Mouse (Mus musculus): ENCODE data around the gene Glud1.

GRCm38 (mm10) chr14:34375415-34375904, 64.9 kb downstream of the Glud1 start, which contains the start of gene Mmrn2:
- TF ChIP-seq CTCF (IDR thresholded peaks at IDR 0.05; ENCODE audit: low read depth) (no peak), EP300 (IDR thresholded peaks at IDR 0.05; ENCODE audit: low read depth) (no peak)
